Mouse (Mus musculus): ENCODE results near the gene Rhot2.

GRCm38 (mm10) chr17:25874148-25874720, 29.6 kb upstream of the Rhot2 start:
- TF ChIP-seq POLR2AphosphoS5 (IDR thresholded peaks at IDR 0.05; ENCODE audit: insufficient replicate concordance, low read depth, low read length) (no peak), GATA1 (IDR thresholded peaks at IDR 0.05; ENCODE audit: borderline replicate concordance, low read length) (no peak)
